Mouse (Mus musculus) kidney, embryonic 14.5 days (tissue): ENCODE measurements at regions not wholly inside any gene's neighbourhood (a gene's known extent, or its start where the extent isn't known, plus 50 kb on each side); places are given as distances from the start of the nearest gene placed in this dataset.

Experiments used
- ATAC-seq: fragments of 200-750 bp; cut with Nextera tagmentation; 2 replicates; pipeline ENCODE4 v1.8.0; 2017; ENCODE audit warnings: moderate number of reproducible peaks, mild to moderate bottlenecking, moderate TSS enrichment, moderate library complexity; ENCODE audit not compliant: low FRiP score, low TSS enrichment
- H3K27ac ChIP-seq: fragments of 300-500 bp; sonication (generic); 2 replicates; pipeline ENCODE4 v1.5.1; 2014; ENCODE audit warnings: low read depth, mild to moderate bottlenecking, low read length, moderate library complexity, mixed read lengths
- H3K27me3 ChIP-seq: fragments of 300-500 bp; sonication (generic); 2 replicates; pipeline ENCODE4 v1.6.1; 2014; ENCODE audit warnings: mild to moderate bottlenecking, low read length; ENCODE audit not compliant: control insufficient read depth, insufficient read depth
- H3K36me3 ChIP-seq: fragments of 300-500 bp; sonication (generic); 2 replicates; pipeline ENCODE4 v1.6.1; 2014; ENCODE audit warnings: low read length, mixed read lengths; ENCODE audit not compliant: control insufficient read depth, insufficient read depth
- H3K4me1 ChIP-seq: fragments of 300-500 bp; sonication (generic); 2 replicates; pipeline ENCODE4 v1.6.1; 2014; ENCODE audit warnings: low read length, mixed read lengths; ENCODE audit not compliant: control insufficient read depth, insufficient read depth
- H3K4me2 ChIP-seq: fragments of 300-500 bp; sonication (generic); replicated peaks from 2 replicates; pipeline ENCODE4 v1.6.1; 2014; ENCODE audit warnings: low read depth, mild to moderate bottlenecking, low read length
- H3K4me3 ChIP-seq: fragments of 300-500 bp; sonication (generic); 2 replicates; pipeline ENCODE4 v1.5.1; 2014; ENCODE audit warnings: mild to moderate bottlenecking, low read length
- H3K9ac ChIP-seq: fragments of 300-500 bp; sonication (generic); 2 replicates; pipeline ENCODE4 v1.6.1; 2014; ENCODE audit warnings: low read depth, mild to moderate bottlenecking, low read length, moderate library complexity
- H3K9me3 ChIP-seq: fragments of 300-500 bp; sonication (generic); 2 replicates; pipeline ENCODE4 v1.6.1; 2016; ENCODE audit warnings: low read length; ENCODE audit not compliant: control insufficient read depth
- WGBS: fragments of 180-500 bp; shearing (Covaris S2); extraction: QIAGEN DNeasy Blood & Tissue Kit; methylation state at CpG from one replicate; pipeline ENCODE4 v1.1.7; 2014; 5-methylcytosine and 5-hydroxymethylcytosine counted together

GRCm38 (mm10) chr1:186808192-186808960, 59.2 kb upstream of the Rrp15 start:
- WGBS: 45% methylated on average over 19 of the region's 19 CpGs
- 0 out of 2 replicates have a peak, but pooled peaks have one; percentile 49 for ATAC-seq
- Histone ChIP-seq H3K9me3 (no peaks in the 10 kb centered on the region), H3K4me2 (peak overlapping the region; percentile 24), H3K36me3 (no peaks in the 10 kb centered on the region), H3K27me3 (no peaks in the 10 kb centered on the region), H3K27ac (no peak overlapping the region), H3K4me1 (no peaks in the 10 kb centered on the region), H3K4me3 (no peak overlapping the region), H3K9ac (no peak overlapping the region)

GRCm38 (mm10) chr1:186804451-186804850, 55.3 kb upstream of the Rrp15 start:
- H3K4me2 ChIP-seq: no peak overlapping the region
- no peak overlapping the region for H3K4me3 ChIP-seq
- no peaks in the 10 kb centered on the region for H3K4me1 ChIP-seq
- no peaks in the 10 kb centered on the region for H3K27me3 ChIP-seq
- no peaks in the 10 kb centered on the region for H3K9me3 ChIP-seq
- ATAC-seq: no peak
- no peak overlapping the region for H3K9ac ChIP-seq
- WGBS: 81% methylated on average over 5 of the region's 5 CpGs
- H3K27ac ChIP-seq: no peak overlapping the region
- no peaks in the 10 kb centered on the region for H3K36me3 ChIP-seq
